Mouse (Mus musculus): ENCODE measurements around the gene Gm28047. TPM values are rescaled to one million over a fixed set of nuclear protein-coding genes. Genes with fewer than 3 reads are reported as not detected.
"Not testable (repeated sequence)": the region's sequence is repeated elsewhere in the genome, so short reads cannot be mapped to it uniquely, and the experiment has no call there.

Gm28047 gene
- polyA plus RNA-seq, 1 experiment from 2014 or later = not detected

- H3K36me3 ChIP-seq = peaks cover 8% of the 10 kb centered on the region; the same call in 1 of the 2 replicates
- peaks cover 6% of the 10 kb centered on the region; the same call in 1 of the 2 replicates for H3K4me1 ChIP-seq
- H3K27me3 ChIP-seq = no peaks in the 10 kb centered on the region
- no peaks in the 10 kb centered on the region for H3K9me3 ChIP-seq
- no peak overlapping the region for H3K27ac ChIP-seq
- no peak overlapping the region for H3K9ac ChIP-seq
- 92% methylated on average over 2 of the region's 2 CpGs for WGBS
- no peak overlapping the region for H3K4me2 ChIP-seq
- no peak overlapping the region for H3K4me3 ChIP-seq
- no peak for ATAC-seq (ENCODE audit: insufficient number of reproducible peaks, low FRiP score, low TSS enrichment, low read depth)
Observed at GRCm38 (mm10) chr15:102616174-102616573, 8.7 kb downstream of the Gm28047 start.

DNA sequence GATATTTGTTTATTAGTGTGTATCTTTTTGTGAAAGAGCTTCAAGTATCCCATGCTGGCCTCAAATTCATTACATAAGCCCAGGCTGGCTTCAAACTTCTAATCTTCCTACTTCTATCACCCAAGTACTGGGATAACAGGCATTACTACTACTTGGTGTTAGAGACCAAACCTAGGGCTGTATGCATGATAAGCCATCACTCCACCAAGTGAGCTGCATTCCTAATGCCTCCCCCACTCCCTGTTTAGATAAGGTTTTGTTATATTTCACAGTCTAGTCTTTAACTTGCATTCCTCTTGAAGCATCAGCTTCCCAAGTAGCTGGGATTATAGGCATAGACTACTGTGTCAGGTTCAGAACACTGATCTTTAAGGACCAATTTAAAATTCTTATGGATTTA is 10.6 kb downstream of the Gm28047 start:
- no peak overlapping the region for H3K27ac ChIP-seq
- no peak for ATAC-seq (ENCODE audit: insufficient number of reproducible peaks, low FRiP score, low TSS enrichment, low read depth)
- no peak overlapping the region for H3K4me2 ChIP-seq
- H3K36me3 ChIP-seq = no peaks in the 10 kb centered on the region
- no peak overlapping the region for H3K9ac ChIP-seq
- peaks cover 3% of the 10 kb centered on the region; the same call in 1 of the 2 replicates for H3K4me1 ChIP-seq
- no peak overlapping the region for H3K4me3 ChIP-seq
- no peaks in the 10 kb centered on the region for H3K9me3 ChIP-seq
- H3K27me3 ChIP-seq = no peaks in the 10 kb centered on the region

GRCm38 (mm10) chr15:102612966-102613365 is 11.9 kb downstream of the Gm28047 start:
- H3K9me3 ChIP-seq = no peaks in the 10 kb centered on the region
- H3K4me3 ChIP-seq = no peak overlapping the region
- no peaks in the 10 kb centered on the region for H3K27me3 ChIP-seq
- no peak overlapping the region for H3K4me2 ChIP-seq
- peaks cover 3% of the 10 kb centered on the region; the same call in 1 of the 2 replicates for H3K4me1 ChIP-seq
- no peak overlapping the region for H3K27ac ChIP-seq
- ATAC-seq (ENCODE audit: insufficient number of reproducible peaks, low FRiP score, low TSS enrichment, low read depth) = no peak
- H3K36me3 ChIP-seq = no peaks in the 10 kb centered on the region
- no peak overlapping the region for H3K9ac ChIP-seq

- H3K27ac ChIP-seq; H3K9ac ChIP-seq; H3K4me1 ChIP-seq; H3K27me3 ChIP-seq; H3K4me3 ChIP-seq; H3K36me3 ChIP-seq; ATAC-seq (ENCODE audit: insufficient number of reproducible peaks, low FRiP score, low TSS enrichment, low read depth); H3K4me2 ChIP-seq; H3K9me3 ChIP-seq: not testable (repeated sequence)
- 83% methylated on average over 1 of the region's 1 CpGs for WGBS
Observed at GRCm38 (mm10) chr15:102608586-102608985, 16.3 kb downstream of the Gm28047 start.

DNA sequence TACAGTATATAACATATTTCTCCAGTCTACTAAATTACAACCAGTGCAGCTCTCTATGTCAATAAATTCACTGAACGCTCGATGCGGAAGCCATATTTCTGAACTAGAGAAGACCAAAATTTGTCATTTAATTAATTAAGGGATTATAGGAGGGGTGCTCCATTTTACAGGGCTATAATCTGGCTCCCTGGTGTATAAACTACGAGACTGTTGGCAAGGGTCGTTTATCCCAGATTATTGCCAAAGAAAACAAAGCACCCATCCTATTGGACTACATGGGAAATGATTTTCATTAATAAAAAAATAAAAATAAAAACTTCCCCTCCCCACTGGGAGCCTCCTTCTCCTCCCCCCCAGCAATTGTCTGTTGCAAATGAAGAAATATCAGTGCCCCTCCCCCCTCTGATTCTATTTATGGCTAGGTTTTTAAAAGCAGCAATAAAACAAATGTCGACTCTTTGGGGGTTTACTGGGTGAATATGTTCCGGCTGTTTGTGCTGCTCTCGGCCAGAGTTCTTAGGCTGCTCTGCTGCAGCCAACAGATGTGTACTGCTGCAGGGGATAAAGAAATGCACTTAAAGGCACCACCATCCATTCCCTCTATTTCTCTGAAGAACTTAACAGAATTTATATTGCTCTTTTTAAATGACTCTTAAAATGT is 30.7 kb downstream of the Gm28047 start:
- peaks cover 5% of the 10 kb centered on the region for H3K36me3 ChIP-seq
- 0 out of 2 replicates have a peak overlapping the region, but pooled peaks have one; percentile 1 for H3K4me3 ChIP-seq
- peaks cover 21% of the 10 kb centered on the region for H3K4me1 ChIP-seq
- H3K9me3 ChIP-seq = no peaks in the 10 kb centered on the region
- peak overlapping the region; percentile 37 for H3K4me2 ChIP-seq
- H3K27me3 ChIP-seq = no peaks in the 10 kb centered on the region
- WGBS = 9% methylated on average over 8 of the region's 8 CpGs
- H3K27ac ChIP-seq = peak overlapping the region; percentile 33
- no peak overlapping the region for H3K9ac ChIP-seq
- no peak for ATAC-seq (ENCODE audit: insufficient number of reproducible peaks, low FRiP score, low TSS enrichment, low read depth)

- no peaks in the 10 kb centered on the region for H3K27me3 ChIP-seq
- no peak for ATAC-seq (ENCODE audit: insufficient number of reproducible peaks, low FRiP score, low TSS enrichment, low read depth)
- peaks cover 5% of the 10 kb centered on the region for H3K36me3 ChIP-seq
- no peak overlapping the region for H3K9ac ChIP-seq
- 44% methylated on average over 1 of the region's 1 CpGs for WGBS
- no peak overlapping the region for H3K27ac ChIP-seq
- H3K4me2 ChIP-seq = no peak overlapping the region
- H3K4me3 ChIP-seq = no peak overlapping the region
- H3K4me1 ChIP-seq = peaks cover 21% of the 10 kb centered on the region
- H3K9me3 ChIP-seq = no peaks in the 10 kb centered on the region
Observed at GRCm38 (mm10) chr15:102592674-102593073, 32.2 kb downstream of the Gm28047 start.

- Histone ChIP-seq H3K36me3 (peaks cover 5% of the 10 kb centered on the region), H3K27me3 (no peaks in the 10 kb centered on the region), H3K9ac (no peak overlapping the region), H3K4me1 (peaks cover 20% of the 10 kb centered on the region), H3K4me3 (no peak overlapping the region), H3K27ac (no peak overlapping the region), H3K9me3 (no peaks in the 10 kb centered on the region), H3K4me2 (no peak overlapping the region)
- WGBS = 86% methylated on average over 1 of the region's 1 CpGs
- ATAC-seq (ENCODE audit: insufficient number of reproducible peaks, low FRiP score, low TSS enrichment, low read depth) = no peak
Observed at GRCm38 (mm10) chr15:102590567-102590966, 34.3 kb downstream of the Gm28047 start.

DNA sequence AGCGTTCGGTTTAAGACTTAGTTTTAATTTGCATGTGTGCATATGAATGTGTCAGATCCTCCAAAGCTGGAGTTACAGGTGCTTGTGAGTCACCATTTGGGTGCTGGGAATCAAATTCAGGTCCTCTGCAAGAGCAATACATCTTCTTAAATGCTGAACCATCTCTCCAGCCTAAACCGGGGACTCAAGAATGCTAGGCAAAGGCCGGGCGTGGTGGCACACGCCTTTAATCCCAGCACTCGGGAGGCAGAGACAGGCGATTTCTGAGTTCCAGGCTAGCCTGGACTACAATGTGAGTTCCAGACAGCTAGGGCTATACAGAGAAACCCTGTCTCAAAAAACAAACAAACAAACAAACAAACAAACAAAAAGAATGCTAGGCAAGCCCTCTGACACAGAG is 35.0 kb downstream of the Gm28047 start:
- WGBS = 94% methylated on average over 8 of the region's 8 CpGs
- Histone ChIP-seq H3K27ac (no peak overlapping the region), H3K9me3 (no peaks in the 10 kb centered on the region), H3K4me3 (no peak overlapping the region), H3K4me2 (no peak overlapping the region), H3K9ac (no peak overlapping the region), H3K27me3 (no peaks in the 10 kb centered on the region), H3K4me1 (peaks cover 18% of the 10 kb centered on the region), H3K36me3 (peaks cover 5% of the 10 kb centered on the region)
- no peak for ATAC-seq (ENCODE audit: insufficient number of reproducible peaks, low FRiP score, low TSS enrichment, low read depth)

DNA sequence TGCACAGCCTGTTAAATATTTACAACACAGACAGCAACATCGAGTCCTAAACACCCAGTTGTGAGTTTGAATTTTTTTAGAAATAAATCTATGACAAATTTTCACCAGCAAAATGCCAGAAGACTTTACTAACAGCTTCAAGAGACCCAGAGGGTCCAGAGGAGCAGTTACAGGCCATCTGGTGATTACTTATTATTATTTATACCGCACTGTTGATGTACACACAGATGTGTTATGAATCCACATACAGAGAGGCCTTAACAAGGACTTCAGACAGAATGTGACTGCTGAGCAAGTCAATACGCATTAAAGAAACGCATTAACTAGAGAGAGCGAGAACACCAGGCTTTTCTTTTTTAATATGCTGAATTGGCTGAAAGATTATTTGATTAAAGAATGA is 39.4 kb downstream of the Gm28047 start:
- Histone ChIP-seq H3K4me3 (no peak overlapping the region), H3K9ac (no peak overlapping the region), H3K36me3 (peaks cover 5% of the 10 kb centered on the region), H3K27ac (no peak overlapping the region), H3K4me2 (no peak overlapping the region), H3K9me3 (no peaks in the 10 kb centered on the region), H3K27me3 (no peaks in the 10 kb centered on the region), H3K4me1 (no peaks in the 10 kb centered on the region)
- no peak for ATAC-seq (ENCODE audit: insufficient number of reproducible peaks, low FRiP score, low TSS enrichment, low read depth)
- 68% methylated on average over 5 of the region's 5 CpGs for WGBS

GRCm38 (mm10) chr15:102583708-102584383 is 41.0 kb downstream of the Gm28047 start:
- 66% methylated on average over 8 of the region's 8 CpGs for WGBS

DNA sequence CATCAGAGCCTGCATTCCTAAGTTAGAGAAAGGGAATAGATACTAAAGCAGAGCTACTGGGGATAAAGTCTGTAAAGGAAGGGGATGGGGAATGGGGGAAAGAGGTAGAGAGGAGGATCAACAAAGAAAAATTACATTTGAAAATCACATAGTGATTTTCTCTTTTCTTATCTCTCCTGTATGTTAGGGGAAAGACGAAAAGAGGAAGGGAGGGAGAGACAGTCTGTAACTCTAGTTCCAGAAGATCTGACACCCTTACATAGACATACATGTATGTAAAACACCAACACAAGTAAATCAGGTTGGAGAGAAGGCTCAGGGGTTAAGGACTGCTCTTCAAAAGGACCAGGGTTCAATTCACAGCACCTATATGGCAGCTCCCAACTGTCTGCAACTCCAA is 43.7 kb downstream of the Gm28047 start:
- WGBS = 78% methylated on average over 1 of the region's 1 CpGs

More at GRCm38 (mm10) chr15:102583708-102584383, 41.0 kb downstream of the Gm28047 start:
- H3K4me2 ChIP-seq = no peak overlapping the region
- no peak overlapping the region for H3K9ac ChIP-seq
- H3K4me3 ChIP-seq = no peak overlapping the region
- no peaks in the 10 kb centered on the region for H3K27me3 ChIP-seq
- H3K4me1 ChIP-seq = no peaks in the 10 kb centered on the region
- no peak overlapping the region for H3K27ac ChIP-seq
- no peaks in the 10 kb centered on the region; the same call in 1 of the 2 replicates for H3K36me3 ChIP-seq
- H3K9me3 ChIP-seq = no peaks in the 10 kb centered on the region
- ATAC-seq (ENCODE audit: insufficient number of reproducible peaks, low FRiP score, low TSS enrichment, low read depth) = no peak

DNA sequence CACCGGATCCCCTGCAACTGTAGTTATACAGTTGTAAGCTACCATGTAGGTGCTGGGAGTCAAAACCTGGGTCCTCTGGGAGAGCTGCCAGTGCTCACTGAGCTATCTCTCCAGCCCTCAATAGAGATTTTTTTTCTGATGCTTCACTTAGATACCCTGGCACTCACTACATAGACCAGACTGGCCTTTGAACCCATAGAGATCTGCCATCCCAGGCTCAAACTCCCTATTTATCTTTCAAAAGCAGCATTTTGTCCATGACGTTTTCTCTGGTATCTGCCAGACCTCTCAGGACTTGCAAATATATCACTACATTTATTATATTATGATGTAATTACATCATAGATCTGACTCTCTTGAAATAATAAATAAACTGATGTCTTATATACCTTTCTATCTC is 46.5 kb downstream of the Gm28047 start:
- Histone ChIP-seq H3K4me3 (no peak overlapping the region), H3K9me3 (no peaks in the 10 kb centered on the region), H3K4me1 (no peaks in the 10 kb centered on the region), H3K36me3 (peaks cover 3% of the 10 kb centered on the region; the same call in 1 of the 2 replicates), H3K4me2 (no peak overlapping the region), H3K27me3 (no peaks in the 10 kb centered on the region), H3K9ac (no peak overlapping the region), H3K27ac (no peak overlapping the region)
- no peak for ATAC-seq (ENCODE audit: insufficient number of reproducible peaks, low FRiP score, low TSS enrichment, low read depth)
- WGBS = 91% methylated on average over 2 of the region's 2 CpGs

More for the DNA sequence above, 43.7 kb downstream of the Gm28047 start:
- Histone ChIP-seq H3K9me3 (no peaks in the 10 kb centered on the region), H3K27ac (no peak overlapping the region), H3K27me3 (no peaks in the 10 kb centered on the region), H3K36me3 (peaks cover 3% of the 10 kb centered on the region; the same call in 1 of the 2 replicates), H3K4me2 (no peak overlapping the region), H3K4me3 (no peak overlapping the region), H3K9ac (no peak overlapping the region), H3K4me1 (no peaks in the 10 kb centered on the region)
- ATAC-seq (ENCODE audit: insufficient number of reproducible peaks, low FRiP score, low TSS enrichment, low read depth) = no peak

All from limb, embryonic 15.5 days (tissue).